Mouse (Mus musculus) cortical plate, adult 2 months (tissue): ENCODE measurements around the gene Nr4a1.

Experiments
- CTCF ChIP-seq: fragments of 200-500 bp; IDR thresholded peaks from 2 replicates; pipeline ENCODE4 v1.5.1; 2011; ENCODE audit warnings: mild to moderate bottlenecking, control low read depth, low read length; ENCODE audit not compliant: insufficient read depth; ENCODE audit errors: extremely low read depth
- POLR2A ChIP-seq: fragments of 200-500 bp; IDR thresholded peaks from 2 replicates; pipeline ENCODE4 v1.6.1; 2011; ENCODE audit warnings: mild to moderate bottlenecking, low read length, control low read depth; ENCODE audit not compliant: insufficient read depth; ENCODE audit errors: extremely low read depth

GRCm38 (mm10) chr15:101234611-101235341, 19.3 kb upstream of the Nr4a1 start:
- TF ChIP-seq CTCF (no peak), POLR2A (no peak)
